Mouse (Mus musculus): ENCODE data around the gene Rpa1. TPM values are rescaled to one million over a fixed set of nuclear protein-coding genes. Genes with fewer than 3 reads are reported as not detected.
"Not testable (repeated sequence)": the region's sequence is repeated elsewhere in the genome, so short reads cannot be mapped to it uniquely, and the experiment has no call there.

Rpa1 gene
- polyA plus RNA-seq, 1 experiment: 10.0 TPM

DNA sequence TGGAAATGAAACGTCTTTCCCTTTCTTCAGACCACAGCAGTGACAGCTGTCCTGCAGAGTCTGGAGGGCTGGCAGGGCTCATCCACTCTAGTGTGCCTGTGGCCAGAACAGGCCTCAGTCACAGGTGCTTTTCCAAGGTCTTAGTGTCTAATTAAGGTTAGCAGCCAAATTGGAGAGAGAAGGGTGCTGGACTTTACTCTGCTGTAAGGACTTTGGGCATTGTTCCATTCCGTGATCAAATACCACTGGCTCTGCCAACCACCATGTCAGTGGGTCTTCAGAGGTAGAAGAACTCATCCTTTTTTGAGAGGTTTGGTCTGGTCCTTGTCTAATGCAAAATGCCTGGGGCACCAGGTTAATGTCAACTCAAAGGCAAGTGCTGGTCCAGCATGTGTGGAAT lies 59.0 kb downstream of the Rpa1 start:
- H3K4me1 ChIP-seq: peaks cover 15% of the 10 kb centered on the region
- TF ChIP-seq GATA1 (IDR thresholded peaks at IDR 0.05; ENCODE audit: borderline replicate concordance, low read length) (no peak), FLI1 (IDR thresholded peaks at IDR 0.05; ENCODE audit: low read length) (no peak)
- H3K9me3 ChIP-seq: no peaks in the 10 kb centered on the region
- H3K27me3 ChIP-seq (replicated peaks): peaks cover 59% of the 10 kb centered on the region
- H3K4me3 ChIP-seq (replicated peaks): no peak overlapping the region
- H3K36me3 ChIP-seq (replicated peaks; ENCODE audit: low read length): no peaks in the 10 kb centered on the region

DNA sequence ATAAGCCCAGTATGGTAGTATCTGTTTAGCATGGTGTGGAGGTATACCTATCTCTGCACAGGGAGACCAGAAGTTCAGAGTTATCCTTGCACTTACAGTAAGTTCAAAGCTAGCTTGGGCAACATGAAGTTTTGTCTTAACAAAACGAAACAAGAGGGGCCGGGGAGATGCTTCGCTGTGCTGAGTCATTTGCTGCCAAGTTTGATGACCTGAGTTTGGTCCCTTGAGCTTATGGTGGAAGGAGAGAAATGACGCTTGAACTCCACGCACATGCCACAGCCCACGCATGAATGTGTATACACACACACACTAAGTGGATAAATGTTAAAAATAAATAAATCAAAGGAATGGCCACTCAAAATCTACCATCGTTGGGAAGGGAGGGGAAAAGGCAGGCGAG lies 59.6 kb downstream of the Rpa1 start:
- Histone ChIP-seq H3K4me1 (peaks cover 12% of the 10 kb centered on the region), H3K27me3 (replicated peaks) (peaks cover 54% of the 10 kb centered on the region)
- TF ChIP-seq GATA1 (IDR thresholded peaks at IDR 0.05; ENCODE audit: borderline replicate concordance, low read length): no peak
- TF ChIP-seq FLI1 (IDR thresholded peaks at IDR 0.05; ENCODE audit: low read length): no peak

DNA sequence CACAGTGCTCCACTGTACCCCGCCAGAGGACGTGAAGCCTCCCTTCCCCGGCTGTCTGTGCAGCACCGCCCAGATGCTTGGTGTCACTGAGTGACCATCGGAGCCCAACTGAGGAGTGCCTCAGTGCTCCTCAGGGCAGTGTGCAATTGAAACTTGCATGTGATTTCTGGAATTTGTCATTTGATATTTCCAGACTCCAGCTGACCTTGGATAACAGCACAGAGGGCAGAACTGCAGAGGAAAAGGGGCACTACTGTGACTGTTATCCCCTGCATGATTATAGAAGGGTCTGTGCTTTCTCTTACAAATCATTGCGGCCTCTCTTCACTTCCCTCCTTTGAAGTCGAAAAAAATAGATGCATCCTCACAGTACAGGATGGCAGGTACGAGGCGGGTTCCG lies 60.2 kb downstream of the Rpa1 start:
- no peak for TF ChIP-seq FLI1 (IDR thresholded peaks at IDR 0.05; ENCODE audit: low read length)
- no peak for TF ChIP-seq GATA1 (IDR thresholded peaks at IDR 0.05; ENCODE audit: borderline replicate concordance, low read length)
- Histone ChIP-seq H3K4me3 (replicated peaks) (no peak overlapping the region), H3K36me3 (replicated peaks; ENCODE audit: low read length) (no peaks in the 10 kb centered on the region), H3K4me1 (peaks cover 18% of the 10 kb centered on the region), H3K27me3 (replicated peaks) (peaks cover 55% of the 10 kb centered on the region), H3K9me3 (no peaks in the 10 kb centered on the region)

More for the DNA sequence above, 59.6 kb downstream of the Rpa1 start:
- Histone ChIP-seq H3K36me3 (replicated peaks; ENCODE audit: low read length) (no peaks in the 10 kb centered on the region), H3K4me3 (replicated peaks) (no peak overlapping the region), H3K9me3 (no peaks in the 10 kb centered on the region)

DNA sequence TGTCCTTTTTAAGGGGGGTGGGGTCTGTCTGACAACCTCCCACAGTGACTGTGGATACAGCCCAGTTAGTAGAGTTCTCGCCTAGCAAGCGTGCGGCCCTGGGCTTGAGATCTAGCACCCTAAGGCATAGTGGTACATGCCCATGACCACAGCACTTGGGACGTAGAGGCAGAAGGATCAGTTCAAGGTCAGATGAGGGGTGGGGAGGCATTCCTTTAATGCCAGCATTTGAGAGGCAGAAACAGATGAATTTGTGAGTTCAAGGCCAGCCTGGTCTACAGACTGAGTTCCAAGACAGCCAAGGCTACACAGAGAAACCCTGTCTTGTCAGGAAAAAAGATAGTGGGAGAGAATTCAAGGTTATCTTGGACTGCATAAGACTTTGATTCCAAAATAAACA lies 61.3 kb downstream of the Rpa1 start:
- H3K9me3 ChIP-seq: no peaks in the 10 kb centered on the region
- no peaks in the 10 kb centered on the region for H3K36me3 ChIP-seq (replicated peaks; ENCODE audit: low read length)
- H3K4me3 ChIP-seq (replicated peaks): no peak overlapping the region
- peaks cover 22% of the 10 kb centered on the region for H3K4me1 ChIP-seq
- H3K27me3 ChIP-seq (replicated peaks): peaks cover 54% of the 10 kb centered on the region
- no peak for TF ChIP-seq FLI1 (IDR thresholded peaks at IDR 0.05; ENCODE audit: low read length)
- TF ChIP-seq GATA1 (IDR thresholded peaks at IDR 0.05; ENCODE audit: borderline replicate concordance, low read length): no peak

DNA sequence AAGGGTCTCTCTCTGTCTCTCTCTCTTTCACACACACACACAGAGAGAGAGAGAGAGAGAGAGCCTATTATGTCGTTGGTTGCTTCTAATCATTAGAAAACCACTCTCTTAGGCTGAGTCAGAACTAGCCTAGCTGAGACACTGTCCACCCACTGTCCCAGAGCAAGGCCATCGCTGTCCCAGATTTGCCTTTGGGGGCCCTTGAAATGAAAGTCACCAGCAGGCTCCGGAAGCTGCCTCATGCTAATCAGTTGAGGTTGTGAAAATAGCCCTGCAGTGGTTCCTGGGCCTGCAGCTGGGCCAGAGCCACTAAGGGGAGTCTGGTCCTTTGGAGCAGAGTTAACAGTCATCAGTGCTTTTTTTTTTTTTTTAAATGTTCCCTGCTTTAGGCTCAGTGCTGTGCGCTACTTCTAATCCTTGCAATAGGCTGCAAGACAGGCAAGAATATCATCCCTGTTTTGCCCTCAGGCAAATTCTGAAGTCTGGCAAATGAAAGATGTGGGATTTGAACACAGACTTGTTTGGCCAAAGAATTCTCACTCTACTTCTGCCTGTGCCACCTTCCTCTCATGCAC lies 62.1 kb downstream of the Rpa1 start:
- H3K4me3 ChIP-seq (replicated peaks): no peak overlapping the region
- H3K36me3 ChIP-seq (replicated peaks; ENCODE audit: low read length): no peaks in the 10 kb centered on the region
- TF ChIP-seq GATA1 (IDR thresholded peaks at IDR 0.05; ENCODE audit: borderline replicate concordance, low read length): no peak
- TF ChIP-seq FLI1 (IDR thresholded peaks at IDR 0.05; ENCODE audit: low read length): no peak
- no peaks in the 10 kb centered on the region for H3K9me3 ChIP-seq
- H3K4me1 ChIP-seq: peaks cover 28% of the 10 kb centered on the region
- peaks cover 55% of the 10 kb centered on the region for H3K27me3 ChIP-seq (replicated peaks)

DNA sequence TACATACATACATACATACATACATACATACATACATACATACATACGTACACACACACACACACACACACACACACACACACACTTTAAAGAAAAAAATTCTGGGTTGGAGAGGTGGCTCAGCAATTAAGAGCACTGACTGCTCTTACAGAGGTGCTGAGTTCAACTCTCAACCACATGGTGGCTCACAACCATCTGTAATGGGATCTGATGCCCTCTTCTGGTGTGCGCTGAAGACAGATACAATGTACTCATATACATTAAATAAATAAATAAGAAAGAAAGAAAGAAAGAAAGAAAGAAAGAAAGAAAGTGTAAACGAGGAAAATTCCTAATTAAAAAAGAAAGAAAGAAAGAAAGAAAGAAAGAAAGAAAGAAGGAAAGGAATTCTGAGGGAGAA lies 64.3 kb downstream of the Rpa1 start:
- H3K9me3 ChIP-seq; H3K4me3 ChIP-seq (replicated peaks); H3K36me3 ChIP-seq (replicated peaks; ENCODE audit: low read length): not testable (repeated sequence)
- H3K27me3 ChIP-seq (replicated peaks): peaks cover 59% of the 10 kb centered on the region
- peaks cover 48% of the 10 kb centered on the region for H3K4me1 ChIP-seq

DNA sequence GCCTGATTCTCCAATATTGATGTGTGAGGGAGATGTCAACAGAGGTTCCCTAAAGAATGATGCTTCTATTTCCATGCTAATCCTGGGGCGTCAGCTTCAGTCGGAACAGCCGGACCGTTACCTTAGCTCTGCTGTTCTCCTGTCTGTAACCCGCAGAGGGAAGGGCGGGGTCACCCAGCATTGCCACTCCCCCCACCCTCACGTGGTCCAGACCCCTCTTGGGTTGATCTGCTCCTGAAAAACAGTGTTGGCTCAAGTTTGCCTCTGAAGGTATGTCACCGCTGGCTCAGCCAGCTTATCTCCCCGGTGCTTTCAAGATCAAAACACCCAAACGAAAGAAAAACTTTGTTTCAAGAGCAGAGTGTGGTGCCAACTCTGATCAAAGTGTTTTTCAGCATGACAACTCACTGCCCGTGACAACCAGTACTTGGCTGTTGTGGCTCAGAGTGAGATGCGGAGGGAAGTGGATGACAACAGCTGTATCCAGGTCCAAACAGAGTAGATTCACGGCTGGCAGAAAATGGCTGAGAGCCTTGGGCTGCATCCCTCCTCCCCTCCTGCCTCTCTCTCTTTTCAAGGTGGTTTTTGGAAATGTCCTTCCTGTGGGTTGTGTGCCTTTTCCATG lies 65.5 kb downstream of the Rpa1 start:
- Histone ChIP-seq H3K27me3 (replicated peaks) (peaks cover 52% of the 10 kb centered on the region), H3K4me3 (replicated peaks) (peak overlapping the region; percentile 36)

DNA sequence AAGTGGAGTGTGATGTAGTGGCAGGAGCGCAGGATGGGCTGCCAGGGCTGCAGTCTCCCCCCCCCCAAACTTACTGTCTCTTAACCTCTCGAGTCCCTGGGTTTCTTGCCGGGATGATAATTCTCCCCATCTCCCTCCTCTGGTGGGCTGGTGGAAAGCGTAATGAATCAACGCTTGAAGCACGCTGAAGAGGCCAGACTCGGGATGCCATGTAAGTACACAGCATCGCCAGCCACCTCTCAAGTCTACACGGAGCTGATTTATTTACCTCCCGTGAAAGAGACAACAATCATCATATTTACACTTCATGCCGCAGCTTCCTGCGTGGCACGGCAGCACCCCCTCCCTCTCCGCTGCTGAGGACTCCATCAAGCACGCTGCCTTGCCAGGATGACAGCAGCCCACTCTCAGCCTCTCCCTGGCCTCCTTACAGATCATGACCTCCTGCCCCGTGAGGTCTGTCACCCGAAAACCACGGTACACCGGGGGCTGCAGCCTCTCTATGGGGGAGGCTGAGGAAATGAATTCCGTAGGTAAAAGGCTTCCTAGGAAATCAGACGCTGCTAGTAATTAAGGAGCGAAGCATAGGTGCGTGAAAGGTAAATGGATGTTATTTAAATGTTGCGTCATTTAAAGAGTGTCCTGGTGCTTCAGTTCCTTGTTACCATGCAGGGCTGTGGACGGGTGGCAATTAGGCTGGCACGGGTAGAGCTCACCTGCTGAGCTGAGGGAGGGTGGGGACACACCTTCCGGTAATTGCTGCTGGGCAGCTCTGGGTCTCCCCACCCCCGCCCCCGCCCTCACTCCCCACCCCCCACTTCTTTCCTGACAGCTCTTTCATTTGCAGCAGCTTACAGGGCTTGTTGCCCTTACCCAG lies 66.5 kb downstream of the Rpa1 start:
- H3K36me3 ChIP-seq (replicated peaks; ENCODE audit: low read length): no peaks in the 10 kb centered on the region
- H3K9me3 ChIP-seq: no peaks in the 10 kb centered on the region
- no peak for TF ChIP-seq GATA1 (IDR thresholded peaks at IDR 0.05; ENCODE audit: borderline replicate concordance, low read length)
- no peak for TF ChIP-seq FLI1 (IDR thresholded peaks at IDR 0.05; ENCODE audit: low read length)
- peaks cover 44% of the 10 kb centered on the region for H3K27me3 ChIP-seq (replicated peaks)
- peak overlapping the region; percentile 26 for H3K4me3 ChIP-seq (replicated peaks)
- peaks cover 48% of the 10 kb centered on the region for H3K4me1 ChIP-seq

More for the DNA sequence above, 65.5 kb downstream of the Rpa1 start:
- Histone ChIP-seq H3K4me1 (peaks cover 48% of the 10 kb centered on the region), H3K36me3 (replicated peaks; ENCODE audit: low read length) (no peaks in the 10 kb centered on the region), H3K9me3 (no peaks in the 10 kb centered on the region)
- TF ChIP-seq FLI1 (IDR thresholded peaks at IDR 0.05; ENCODE audit: low read length) (no peak), GATA1 (IDR thresholded peaks at IDR 0.05; ENCODE audit: borderline replicate concordance, low read length) (no peak)

DNA sequence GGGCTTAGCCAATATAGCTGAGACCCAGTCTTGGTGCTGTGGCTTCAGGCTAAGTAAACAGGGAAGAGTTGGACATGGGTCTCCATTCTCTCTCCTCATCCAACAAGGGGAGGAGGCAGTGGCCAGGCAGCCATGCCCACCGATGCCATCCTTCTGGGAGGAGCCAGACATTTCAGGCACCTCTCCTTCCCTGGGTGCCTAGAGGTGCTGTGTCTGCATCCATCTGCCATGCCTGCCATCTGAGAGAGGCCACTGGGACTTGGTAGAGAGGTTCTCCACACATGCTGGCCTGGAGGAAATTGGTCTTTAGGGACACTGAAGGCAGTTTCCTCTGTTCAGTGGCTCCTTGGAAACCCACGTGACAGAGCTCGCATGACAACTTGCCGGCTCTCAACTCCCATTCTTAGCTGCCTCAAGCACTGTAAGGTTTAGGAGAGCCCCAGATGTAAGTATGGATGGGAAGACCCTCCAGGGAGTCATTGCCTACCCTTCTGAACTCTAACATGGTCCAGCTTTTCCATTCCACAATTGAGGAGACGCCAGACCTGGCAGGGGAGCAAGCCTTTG lies 67.6 kb downstream of the Rpa1 start:
- H3K36me3 ChIP-seq (replicated peaks; ENCODE audit: low read length): no peaks in the 10 kb centered on the region
- H3K9me3 ChIP-seq: no peaks in the 10 kb centered on the region
- no peak overlapping the region for H3K4me3 ChIP-seq (replicated peaks)
- TF ChIP-seq GATA1 (IDR thresholded peaks at IDR 0.05; ENCODE audit: borderline replicate concordance, low read length) (no peak), FLI1 (IDR thresholded peaks at IDR 0.05; ENCODE audit: low read length) (no peak)
- peaks cover 45% of the 10 kb centered on the region for H3K27me3 ChIP-seq (replicated peaks)
- peaks cover 40% of the 10 kb centered on the region for H3K4me1 ChIP-seq

DNA sequence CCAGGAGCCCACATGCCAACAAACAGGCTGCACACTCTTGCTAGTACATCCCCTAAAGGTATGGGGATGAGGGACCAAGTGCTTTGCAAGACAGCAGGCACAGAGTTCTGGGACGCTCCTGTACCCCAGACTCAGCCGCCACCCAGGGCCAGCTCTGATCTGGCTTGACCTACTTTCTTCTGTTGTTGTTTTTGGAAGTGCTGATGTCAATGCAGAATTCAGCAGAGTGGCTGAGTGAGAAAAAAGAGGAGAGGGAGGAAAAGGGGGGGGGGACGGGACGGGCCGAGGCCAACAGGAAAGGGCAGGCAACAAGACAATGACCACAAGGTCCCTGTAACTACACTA lies 68.1 kb downstream of the Rpa1 start:
- Histone ChIP-seq H3K4me1 (peaks cover 40% of the 10 kb centered on the region), H3K36me3 (replicated peaks; ENCODE audit: low read length) (no peaks in the 10 kb centered on the region), H3K4me3 (replicated peaks) (no peak overlapping the region), H3K27me3 (replicated peaks) (peaks cover 46% of the 10 kb centered on the region), H3K9me3 (no peaks in the 10 kb centered on the region)
- TF ChIP-seq FLI1 (IDR thresholded peaks at IDR 0.05; ENCODE audit: low read length) (no peak), GATA1 (IDR thresholded peaks at IDR 0.05; ENCODE audit: borderline replicate concordance, low read length) (no peak)
